Mouse (Mus musculus): ENCODE results near the gene Pkd1. TPM values are rescaled to one million over a fixed set of nuclear protein-coding genes. Genes with fewer than 3 reads are reported as not detected.

Pkd1 gene
- total RNA-seq, 2 experiments from 2014 or later: 58.0 to 63.2 TPM

GRCm38 (mm10) chr17:24531064-24531463 lies 18.6 kb upstream of the Pkd1 start:
- intact Hi-C loops (cut with DNase I): no loop called here

GRCm38 (mm10) chr17:24532045-24532444 lies 17.6 kb upstream of the Pkd1 start:
- DNase-seq: no peak
- intact Hi-C loops (cut with DNase I): no loop called here

More at GRCm38 (mm10) chr17:24531064-24531463, 18.6 kb upstream of the Pkd1 start:
- DNase-seq: no peak

DNA sequence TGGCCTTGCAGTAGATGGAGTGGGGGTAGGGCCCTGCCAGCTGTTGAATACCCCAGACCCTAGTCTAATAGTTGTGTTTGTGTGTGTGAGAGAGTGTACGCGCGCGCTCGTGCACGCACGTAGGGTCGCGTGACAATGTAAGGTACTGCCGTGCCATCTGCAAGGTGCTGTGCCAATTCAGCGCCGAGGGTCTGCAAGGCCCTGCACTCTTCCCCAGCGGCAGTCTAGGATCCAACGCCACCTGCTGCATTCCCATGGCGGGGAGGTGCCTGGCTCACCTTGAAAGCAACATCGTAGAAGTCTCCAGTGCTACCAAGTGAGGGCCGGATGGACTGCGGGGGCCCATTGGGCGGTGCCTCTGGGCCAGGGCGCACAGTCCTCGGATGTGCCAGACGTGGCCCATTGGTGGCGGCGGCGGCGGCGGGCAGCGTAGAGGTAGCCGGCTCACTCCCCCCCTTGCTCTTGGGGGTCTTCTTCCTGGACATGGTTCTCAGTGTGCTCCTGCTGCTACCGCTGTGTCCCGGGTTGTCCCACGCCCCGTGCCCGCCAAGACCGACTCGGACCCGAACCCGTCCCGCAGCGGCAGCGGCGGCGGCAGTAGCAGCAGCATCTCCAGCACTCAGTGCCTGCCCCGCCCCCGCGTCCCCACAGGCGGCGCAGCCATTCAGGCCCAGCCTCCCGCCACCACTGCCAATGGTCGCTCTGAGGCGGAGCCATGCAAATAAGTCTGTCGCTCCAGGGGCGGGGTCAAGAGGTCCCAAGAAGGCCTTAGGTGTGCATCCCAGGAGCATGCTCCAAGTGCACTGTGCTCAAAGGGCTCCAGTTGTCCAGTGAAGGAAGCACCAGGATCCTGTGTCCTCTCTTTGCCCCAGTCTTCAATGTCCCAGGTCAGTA lies 16.3 kb upstream of the Pkd1 start:
- intact Hi-C loops (cut with DNase I): no loop called here
- peak; percentile 83 to 84 for DNase-seq

GRCm38 (mm10) chr17:24534160-24534718 lies 15.4 kb upstream of the Pkd1 start, which contains the start of gene Rab26:
Gene Rab26, minus strand, starts transcription at chr17:24534210.
- intact Hi-C loops (cut with DNase I): no loop called here
- no peak for DNase-seq

- intact Hi-C loops (cut with DNase I): no loop called here
- no peak for DNase-seq
These were observed 14.3 kb upstream of the Pkd1 start for GRCm38 (mm10) chr17:24535300-24535699.

DNA sequence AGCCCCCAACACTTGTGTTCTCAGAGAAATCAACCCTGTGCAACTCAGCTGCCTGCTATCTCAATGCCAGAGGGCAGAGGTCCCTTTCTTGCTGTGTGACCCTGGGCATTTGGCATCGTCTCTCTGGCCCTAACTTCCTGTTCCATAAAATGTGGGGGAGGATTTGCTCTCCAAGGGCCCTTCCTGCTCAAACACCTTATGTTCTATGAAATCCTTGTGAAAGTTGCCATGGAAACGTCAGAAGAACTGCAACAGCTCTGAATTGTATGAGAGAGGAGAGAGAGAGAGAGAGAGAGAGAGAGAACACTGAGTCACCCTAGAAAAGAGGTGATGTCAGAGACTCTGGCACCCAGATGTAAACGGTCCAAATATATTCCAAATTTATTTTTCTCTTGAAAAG lies 12.1 kb upstream of the Pkd1 start:
- intact Hi-C loops (cut with DNase I): no loop called here
- no peak for DNase-seq

DNA sequence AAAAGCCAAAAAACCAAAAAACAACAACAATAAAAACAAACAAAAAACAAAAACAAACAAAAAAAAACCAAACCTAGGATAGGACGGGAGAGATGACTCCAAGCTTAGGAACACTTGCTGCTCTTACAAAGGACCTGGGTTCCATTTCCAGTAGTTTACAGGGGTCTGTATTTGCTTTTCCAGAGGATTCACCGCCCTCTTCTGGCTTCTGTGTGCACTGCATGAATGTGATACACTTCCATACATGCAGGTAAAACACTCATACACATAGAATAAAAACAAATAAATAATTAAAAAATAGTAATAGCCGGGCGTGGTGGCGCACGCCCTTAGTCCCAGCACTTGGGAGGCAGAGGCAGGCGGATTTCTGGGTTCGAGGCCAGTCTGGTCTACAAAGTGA lies 10.7 kb upstream of the Pkd1 start:
- peak; percentile 52 to 63 for DNase-seq
- intact Hi-C loops (cut with DNase I): loop anchor here (2.0 kb wide), 1 partner anchor 116 kb away; no protein-coding TSS in a partner anchor

GRCm38 (mm10) chr17:24540375-24540774 lies 9.3 kb upstream of the Pkd1 start:
- DNase-seq: peak; percentile 40 to 60
- intact Hi-C loops (cut with DNase I): loop anchor here (2.0 kb wide), 1 partner anchor 88 kb away; no protein-coding TSS in a partner anchor

- DNase-seq: no peak
- intact Hi-C loops (cut with DNase I): loop anchor here (5.0 kb wide), 1 partner anchor 43 kb away; no protein-coding TSS in a partner anchor
These were observed 5.0 kb upstream of the Pkd1 start for GRCm38 (mm10) chr17:24544613-24545012.

- intact Hi-C loops (cut with DNase I): loop anchor here (5.0 kb wide), 1 partner anchor 42 kb away; no protein-coding TSS in a partner anchor
- DNase-seq: no peak
These were observed 4.4 kb upstream of the Pkd1 start for GRCm38 (mm10) chr17:24545247-24545646.

GRCm38 (mm10) chr17:24546234-24546633 lies 3.4 kb upstream of the Pkd1 start:
- intact Hi-C loops (cut with DNase I): loop anchor here (5.0 kb wide), 1 partner anchor 41 kb away; no protein-coding TSS in a partner anchor

GRCm38 (mm10) chr17:24548435-24548834 lies 1.2 kb upstream of the Pkd1 start:
- no peak for DNase-seq

More at GRCm38 (mm10) chr17:24546234-24546633, 3.4 kb upstream of the Pkd1 start:
- no peak for DNase-seq

GRCm38 (mm10) chr17:24548921-24549617 lies 565 bp upstream of the Pkd1 start:
- intact Hi-C loops (cut with DNase I): loop anchor here (5.0 kb wide), 1 partner anchor 38 kb away; no protein-coding TSS in a partner anchor
- peak; percentile 46 to 71 for DNase-seq

More at GRCm38 (mm10) chr17:24548435-24548834, 1.2 kb upstream of the Pkd1 start:
- intact Hi-C loops (cut with DNase I): loop anchor here (5.0 kb wide), 1 partner anchor 39 kb away; no protein-coding TSS in a partner anchor

DNA sequence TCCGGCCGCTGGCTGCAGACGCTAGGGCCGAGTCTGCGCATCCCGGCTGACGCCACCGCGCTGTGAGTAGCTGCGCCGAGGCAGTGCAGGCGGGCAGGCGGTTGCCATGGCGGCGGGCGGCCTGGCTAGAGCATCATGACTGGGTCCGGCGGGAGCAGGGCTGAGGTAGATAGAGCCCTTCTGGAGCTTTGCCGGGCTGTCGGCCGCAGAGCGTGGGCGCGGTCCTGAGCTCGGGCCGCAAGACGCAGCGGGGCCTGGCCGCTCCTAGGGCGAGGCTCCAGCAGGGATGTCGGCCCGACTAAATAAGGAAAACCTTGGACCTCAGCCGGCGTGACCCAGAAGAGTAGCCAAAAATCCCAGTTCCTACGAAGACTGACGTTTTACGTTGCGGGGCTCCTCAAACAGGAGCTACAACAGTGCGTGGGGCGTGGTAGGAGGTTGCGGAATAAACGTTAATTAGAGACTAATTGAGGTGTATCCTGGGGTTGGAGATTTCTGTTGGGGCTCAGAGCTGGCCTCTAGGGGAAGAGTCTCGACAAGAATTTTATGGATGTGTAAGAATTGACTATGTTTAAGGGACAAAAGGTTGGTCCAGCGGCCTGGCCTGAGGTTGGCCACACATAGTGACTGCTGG lies 899 bp downstream of the Pkd1 start:
- peak; percentile 80 to 82 for DNase-seq
- intact Hi-C loops (cut with DNase I): no loop called here

DNA sequence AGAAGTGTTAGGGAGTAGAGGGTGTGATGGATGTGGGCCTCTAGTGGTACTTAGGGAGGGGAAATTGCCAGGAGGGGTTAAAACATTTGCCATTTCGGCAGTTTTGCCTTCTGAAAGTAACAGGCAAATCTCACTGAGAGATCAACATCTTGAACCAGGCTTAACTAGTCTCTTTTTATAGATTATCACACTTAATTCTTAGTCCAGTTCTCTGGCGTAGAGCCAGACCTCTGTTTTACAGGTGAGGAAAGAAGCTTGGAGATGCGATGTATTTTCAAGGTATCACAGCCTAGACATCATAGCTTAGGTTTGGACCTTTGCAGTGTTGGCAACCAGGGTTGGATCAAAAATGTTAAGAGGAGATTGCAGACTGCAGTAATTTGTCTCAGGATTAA lies 1.4 kb downstream of the Pkd1 start:
- no peak for DNase-seq
- intact Hi-C loops (cut with DNase I): no loop called here

DNA sequence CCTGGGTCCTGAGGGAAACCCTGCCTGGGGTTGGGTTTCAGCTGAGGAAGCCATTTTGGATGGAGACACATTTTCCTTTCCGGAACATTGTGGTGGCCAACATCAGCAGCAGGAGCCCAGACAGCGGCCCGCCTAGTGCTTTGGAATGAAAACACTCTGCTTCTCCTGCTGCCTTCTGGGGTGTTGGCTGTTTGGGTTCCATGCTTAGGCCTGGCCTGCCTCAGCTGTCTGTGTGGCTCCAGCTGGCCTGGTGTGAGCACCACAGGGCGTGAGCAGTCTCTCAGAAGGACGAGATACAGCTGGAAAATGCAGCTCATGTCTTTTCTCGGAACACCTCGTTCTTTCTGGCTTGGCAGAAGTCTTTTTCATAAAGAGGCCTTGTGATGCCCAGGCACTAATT lies 7.5 kb downstream of the Pkd1 start:
- intact Hi-C loops (cut with DNase I): no loop called here
- DNase-seq: peak; percentile 61 to 67

DNA sequence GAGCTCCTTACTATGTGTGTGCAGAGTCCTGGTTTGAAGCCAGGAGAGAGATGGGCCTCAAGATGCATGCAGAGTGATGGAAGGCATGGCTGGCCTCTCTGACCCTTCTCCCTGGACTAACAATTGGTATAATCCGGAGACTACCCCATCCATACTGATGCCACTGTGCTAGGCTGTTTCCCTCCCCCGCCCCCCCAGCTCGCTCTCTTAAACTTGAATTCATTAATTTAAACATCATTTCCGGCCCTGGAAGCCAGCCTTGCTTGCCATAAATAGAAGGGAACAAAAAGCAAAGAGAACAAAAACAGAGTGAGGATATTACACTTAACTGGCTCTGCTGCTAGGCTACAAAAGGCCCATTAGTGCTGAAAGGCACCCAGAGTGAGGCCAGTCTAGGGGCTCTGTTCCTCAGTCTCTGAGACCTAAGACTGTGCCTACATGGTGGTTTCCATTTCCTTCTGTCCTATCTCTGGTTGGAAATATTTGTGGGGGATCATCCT lies 9.0 kb downstream of the Pkd1 start:
- intact Hi-C loops (cut with DNase I): no loop called here
- peak in 1 of 2 experiments; percentile 39 for DNase-seq

DNA sequence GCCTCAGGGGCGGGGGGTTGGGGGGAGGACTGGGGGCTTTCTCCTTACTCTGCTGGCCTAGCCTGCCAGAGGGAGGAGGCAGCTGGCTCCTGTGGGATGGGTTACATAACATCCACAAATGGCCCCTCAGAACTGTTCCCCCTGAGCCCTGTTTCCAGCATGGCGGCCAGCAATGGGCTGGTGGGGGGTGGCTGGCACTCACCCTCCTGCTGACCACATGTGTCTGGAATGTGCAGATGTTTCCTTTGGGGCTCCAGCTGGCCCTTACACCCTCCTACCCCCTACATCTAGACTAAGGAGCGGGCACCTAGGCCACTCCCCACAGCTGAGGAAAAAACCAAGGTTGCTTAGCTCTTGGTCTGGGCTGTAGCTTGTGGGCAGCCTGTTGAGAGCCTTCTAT lies 9.5 kb downstream of the Pkd1 start:
- intact Hi-C loops (cut with DNase I): no loop called here
- peak; percentile 56 to 58 for DNase-seq

GRCm38 (mm10) chr17:24560301-24561028 lies 10.8 kb downstream of the Pkd1 start:
- intact Hi-C loops (cut with DNase I): no loop called here
- DNase-seq: peak in 1 of 2 experiments; percentile 26
